Mouse (Mus musculus) kidney, postnatal 0 days (tissue): ENCODE data around the gene Scmh1. TPM values are rescaled to one million over a fixed set of nuclear protein-coding genes. Genes with fewer than 3 reads are reported as not detected.

Experiments
- ATAC-seq: fragments of 200-750 bp; cut with Nextera tagmentation; replicated peaks from 2 replicates; pipeline ENCODE4 v1.8.0; 2017; ENCODE audit warnings: low read depth, moderate number of reproducible peaks, moderate TSS enrichment, moderate library complexity; ENCODE audit not compliant: low FRiP score
- DNase-seq: peaks from one replicate; pipeline ENCODE4 v3.0.0-alpha.2; 2016; ENCODE audit warnings: low spot score
- H3K27ac ChIP-seq: fragments of 300-500 bp; sonication (generic); 2 replicates; pipeline ENCODE4 v1.5.1; 2014; ENCODE audit warnings: mild to moderate bottlenecking
- H3K27me3 ChIP-seq: fragments of 300-500 bp; sonication (generic); 2 replicates; pipeline ENCODE4 v1.6.1; 2014; ENCODE audit warnings: low read length, mixed read lengths; ENCODE audit not compliant: insufficient read depth
- H3K36me3 ChIP-seq: fragments of 300-500 bp; sonication (generic); 2 replicates; pipeline ENCODE4 v1.6.1; 2014; ENCODE audit warnings: low read length, mixed read lengths; ENCODE audit not compliant: insufficient read depth
- H3K4me1 ChIP-seq: fragments of 300-500 bp; sonication (generic); replicated peaks from 2 replicates; pipeline ENCODE4 v1.6.1; 2014; ENCODE audit warnings: antibody characterized with exemption, low read length, mixed read lengths; ENCODE audit not compliant: insufficient read depth
- H3K4me2 ChIP-seq: fragments of 300-500 bp; sonication (generic); 2 replicates; pipeline ENCODE4 v1.6.1; 2014; ENCODE audit warnings: mild to moderate bottlenecking, low read length, moderate library complexity, mixed read lengths
- H3K4me3 ChIP-seq: fragments of 300-500 bp; sonication (generic); replicated peaks from 2 replicates; pipeline ENCODE4 v1.5.1; 2014; ENCODE audit warnings: low read depth, low read length
- H3K9ac ChIP-seq: fragments of 300-500 bp; sonication (generic); 2 replicates; pipeline ENCODE4 v1.6.1; 2014; ENCODE audit warnings: low read depth, low read length
- H3K9me3 ChIP-seq: fragments of 300-500 bp; sonication (generic); replicated peaks from 2 replicates; pipeline ENCODE4 v1.6.1; 2016; ENCODE audit warnings: low read length, inconsistent platforms, mixed read lengths
- CTCF ChIP-seq: IDR thresholded peaks from 2 replicates; pipeline ENCODE4 v1.5.1; 2016; ENCODE audit warnings: antibody characterized with exemption, low read depth, mild to moderate bottlenecking, moderate library complexity
- WGBS: fragments of 180-500 bp; shearing (Covaris S2); extraction: QIAGEN DNeasy Blood & Tissue Kit; methylation state at CpG from one replicate; pipeline ENCODE4 v1.1.7; 2014; 5-methylcytosine and 5-hydroxymethylcytosine counted together
- polyA plus RNA-seq: library from polyadenylated mRNA; unstranded; fragments of >200 nt; fragmentation: Nextera tagmentation; extraction: Ambion mirVana; gene quantifications from 2 replicates; pipeline ENCODE4 v1.2.1, GENCODE M21; 2015

Scmh1 gene
- polyA plus RNA-seq, 1 experiment from 2014 or later = 26.1 TPM

DNA sequence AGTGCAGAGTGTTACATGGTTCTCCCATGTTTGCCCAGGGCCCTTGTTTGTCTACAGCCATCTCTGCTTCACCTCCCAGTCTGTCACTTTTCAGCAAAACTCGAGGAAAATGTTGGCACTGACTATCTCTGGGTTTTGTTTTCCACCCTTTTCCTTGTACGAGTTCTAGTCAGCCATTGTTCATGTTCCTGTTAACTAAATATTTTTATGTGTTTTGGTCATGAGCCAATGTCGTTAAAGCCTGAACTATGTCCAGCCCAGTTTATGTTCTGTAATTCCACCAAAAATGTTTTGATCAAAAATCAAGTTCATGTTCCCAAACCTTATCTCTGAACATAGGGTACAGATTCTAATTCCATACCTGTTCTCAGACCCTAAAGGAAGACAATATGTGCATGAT, 166.6 kb downstream of the Scmh1 start:
- Histone ChIP-seq H3K9me3 (no peaks in the 10 kb centered on the region), H3K4me1 (peaks cover 18% of the 10 kb centered on the region), H3K27ac (peak overlapping the region; percentile 85), H3K27me3 (no peaks in the 10 kb centered on the region), H3K36me3 (no peaks in the 10 kb centered on the region), H3K9ac (no peak overlapping the region), H3K4me3 (no peak overlapping the region), H3K4me2 (peak overlapping the region; percentile 66; the same call in 1 of the 2 replicates)
- DNase-seq (peak; percentile 66), ATAC-seq (no peak)
- 30% methylated on average over 3 of the region's 3 CpGs for WGBS
- no peak for TF ChIP-seq CTCF

Other genes with a start within 250 kb of the Scmh1 start
- gene Edn2, start 244.1 kb upstream of the Scmh1 start, polyA plus RNA-seq = 0.09 TPM in 1 of 2 replicates, not detected in the other
- gene Foxo6, start 117.9 kb upstream of the Scmh1 start, polyA plus RNA-seq = 0.11 TPM in 1 of 2 replicates, not detected in the other
- not detected in 2 replicates for gene Slfnl1, start 127.0 kb downstream of the Scmh1 start, polyA plus RNA-seq
- 42.4 and 48.5 TPM in 2 replicates for gene Ctps, start 165.0 kb downstream of the Scmh1 start, polyA plus RNA-seq
- gene Gm8439, start 183.5 kb downstream of the Scmh1 start, polyA plus RNA-seq = 0.38 and 0.54 TPM in 2 replicates